Mouse (Mus musculus): ENCODE data around the gene Dixdc1.

DNA sequence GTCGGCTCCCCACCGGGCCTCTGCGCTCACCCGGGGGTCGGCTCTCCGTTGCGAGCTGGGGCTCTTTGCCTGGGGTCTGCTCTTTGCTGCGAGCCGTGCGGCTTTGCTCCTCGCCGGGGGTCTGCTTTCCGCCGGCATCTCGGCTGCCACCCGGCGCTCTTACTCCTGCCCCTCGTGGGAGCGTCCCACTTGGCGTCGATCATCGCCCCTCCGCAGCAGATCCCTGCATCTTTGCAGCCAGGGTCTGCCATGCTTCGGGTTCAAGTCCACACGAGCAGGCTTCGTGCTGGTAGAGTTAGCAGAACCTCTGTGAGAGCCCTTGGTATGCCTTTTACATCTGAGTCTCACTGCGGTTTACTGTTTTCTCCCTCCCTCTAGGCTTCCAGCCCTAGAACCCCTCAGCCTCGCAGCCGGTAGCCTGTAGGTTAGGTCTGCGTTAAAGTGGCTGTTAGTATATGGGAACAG, 36.4 kb upstream of the Dixdc1 start:
- TF ChIP-seq POLR2A (IDR thresholded peaks at IDR 0.05; ENCODE audit: insufficient read depth, low read length) (no peak), CTCF (IDR thresholded peaks at IDR 0.05; ENCODE audit: low read depth, low read length) (no peak)
